Mouse (Mus musculus): ENCODE results near the gene Hist1h2ae. TPM values are rescaled to one million over a fixed set of nuclear protein-coding genes. Genes with fewer than 3 reads are reported as not detected.
"Not testable (repeated sequence)": the region's sequence is repeated elsewhere in the genome, so short reads cannot be mapped to it uniquely, and the experiment has no call there.

Hist1h2ae gene
- polyA plus RNA-seq, 1 experiment from 2014 or later, result 109 TPM

GRCm38 (mm10) chr13:23555839-23556416, 15.1 kb downstream of the Hist1h2ae start:
- ATAC-seq, result peak; percentile 55
- no peaks in the 10 kb centered on the region for H3K27me3 ChIP-seq (replicated peaks)

GRCm38 (mm10) chr13:23554925-23555838, 15.8 kb downstream of the Hist1h2ae start:
- Histone ChIP-seq H3K4me1 (peaks cover 52% of the 10 kb centered on the region), H3K9ac (peak overlapping the region; percentile 90), H3K27ac (peak overlapping the region; percentile 99), H3K27me3 (replicated peaks) (no peaks in the 10 kb centered on the region), H3K4me3 (peak overlapping the region; percentile 60), H3K36me3 (no peaks in the 10 kb centered on the region), H3K9me3 (replicated peaks) (no peaks in the 10 kb centered on the region), H3K4me2 (peak overlapping the region; percentile 79)
- peak; percentile 79 for ATAC-seq
- 1% methylated on average over 54 of the region's 54 CpGs for WGBS (ENCODE audit: insufficient replicate concordance)

More at GRCm38 (mm10) chr13:23555839-23556416, 15.1 kb downstream of the Hist1h2ae start:
- no peaks in the 10 kb centered on the region for H3K36me3 ChIP-seq
- 1% methylated on average over 18 of the region's 18 CpGs for WGBS (ENCODE audit: insufficient replicate concordance)
- peak overlapping the region; percentile 79 for H3K4me2 ChIP-seq
- H3K9ac ChIP-seq, result peak overlapping the region; percentile 90
- peaks cover 53% of the 10 kb centered on the region for H3K4me1 ChIP-seq
- H3K9me3 ChIP-seq (replicated peaks), result no peaks in the 10 kb centered on the region
- H3K4me3 ChIP-seq, result peak overlapping the region; percentile 60
- peak overlapping the region; percentile 99 for H3K27ac ChIP-seq

- Histone ChIP-seq H3K9me3 (replicated peaks) (no peaks in the 10 kb centered on the region), H3K27me3 (replicated peaks) (no peaks in the 10 kb centered on the region)
These were observed 16.6 kb downstream of the Hist1h2ae start for GRCm38 (mm10) chr13:23554393-23554792.

GRCm38 (mm10) chr13:23552962-23553361, 18.1 kb downstream of the Hist1h2ae start, which contains the start of gene Hist1h1d:
Hist1h1d (plus strand) TSS chr13:23553262.
- Histone ChIP-seq H3K4me3 (no peak within 1 kb of the TSS), H3K9me3 (replicated peaks) (no peaks in the 10 kb centered on the region), H3K4me2 (peak within 1 kb of the TSS; percentile 79), H3K4me1 (peaks cover 70% of the 10 kb centered on the region), H3K36me3 (no peaks in the 10 kb centered on the region), H3K9ac (peak within 1 kb of the TSS; percentile 90), H3K27ac (peak within 1 kb of the TSS; percentile 99), H3K27me3 (replicated peaks) (no peaks in the 10 kb centered on the region)
- no peak for ATAC-seq

More at GRCm38 (mm10) chr13:23554393-23554792, 16.6 kb downstream of the Hist1h2ae start:
- peak overlapping the region; percentile 99 for H3K27ac ChIP-seq
- no peak for ATAC-seq
- H3K9ac ChIP-seq, result peak overlapping the region; percentile 90
- no peaks in the 10 kb centered on the region for H3K36me3 ChIP-seq
- peaks cover 59% of the 10 kb centered on the region for H3K4me1 ChIP-seq
- H3K4me2 ChIP-seq, result peak overlapping the region; percentile 79
- peak overlapping the region; percentile 60 for H3K4me3 ChIP-seq
- 17% methylated on average over 9 of the region's 9 CpGs for WGBS (ENCODE audit: insufficient replicate concordance)

- H3K9me3 ChIP-seq (replicated peaks), result no peaks in the 10 kb centered on the region
- H3K4me2 ChIP-seq, result peak overlapping the region; percentile 71
- peaks cover 67% of the 10 kb centered on the region for H3K4me1 ChIP-seq
- H3K27ac ChIP-seq, result peak overlapping the region; percentile 99
- peak overlapping the region; percentile 56 for H3K4me3 ChIP-seq
- WGBS (ENCODE audit: insufficient replicate concordance), result 34% methylated on average over 8 of the region's 8 CpGs
- H3K27me3 ChIP-seq (replicated peaks), result no peaks in the 10 kb centered on the region
- no peak for ATAC-seq
- H3K9ac ChIP-seq, result peak overlapping the region; percentile 78
- no peaks in the 10 kb centered on the region for H3K36me3 ChIP-seq
These were observed 18.8 kb downstream of the Hist1h2ae start for GRCm38 (mm10) chr13:23551931-23552914.

- H3K27me3 ChIP-seq (replicated peaks); H3K9me3 ChIP-seq (replicated peaks); H3K36me3 ChIP-seq: not testable (repeated sequence)
- under 1% methylated on average over 47 of the region's 47 CpGs for WGBS (ENCODE audit: insufficient replicate concordance)
- ATAC-seq, result peak; percentile 71
- Histone ChIP-seq H3K27ac (peak within 1 kb of the TSS; percentile 99), H3K4me2 (peak within 1 kb of the TSS; percentile 71), H3K9ac (peak within 1 kb of the TSS; percentile 78), H3K4me1 (peaks cover 67% of the 10 kb centered on the region), H3K4me3 (peak within 1 kb of the TSS; percentile 56)
These were observed 19.7 kb downstream of the Hist1h2ae start, which contains the start of gene Hist1h4f for GRCm38 (mm10) chr13:23551146-23551834. Hist1h4f (minus strand) TSS chr13:23551648.

- H3K4me3 ChIP-seq, result peak overlapping the region; percentile 56
- H3K9me3 ChIP-seq (replicated peaks), result no peaks in the 10 kb centered on the region
- WGBS (ENCODE audit: insufficient replicate concordance), result 4% methylated on average over 3 of the region's 3 CpGs
- peaks cover 65% of the 10 kb centered on the region for H3K4me1 ChIP-seq
- peak overlapping the region; percentile 78 for H3K9ac ChIP-seq
- H3K27ac ChIP-seq, result peak overlapping the region; percentile 99
- ATAC-seq, result peak; percentile 1; the same call in 1 of the 2 replicates
- peak overlapping the region; percentile 71 for H3K4me2 ChIP-seq
- H3K36me3 ChIP-seq, result no peaks in the 10 kb centered on the region
- no peaks in the 10 kb centered on the region for H3K27me3 ChIP-seq (replicated peaks)
These were observed 20.3 kb downstream of the Hist1h2ae start for GRCm38 (mm10) chr13:23550761-23551145.

GRCm38 (mm10) chr13:23546694-23547093, 24.3 kb downstream of the Hist1h2ae start:
- no peak overlapping the region for H3K4me3 ChIP-seq
- H3K9ac ChIP-seq, result peak overlapping the region; percentile 7
- no peak for ATAC-seq
- peak overlapping the region; percentile 53; the same call in 1 of the 2 replicates for H3K4me2 ChIP-seq
- WGBS (ENCODE audit: insufficient replicate concordance), result 69% methylated on average over 5 of the region's 5 CpGs
- no peaks in the 10 kb centered on the region for H3K27me3 ChIP-seq (replicated peaks)
- no peaks in the 10 kb centered on the region for H3K36me3 ChIP-seq
- H3K9me3 ChIP-seq (replicated peaks), result no peaks in the 10 kb centered on the region
- H3K4me1 ChIP-seq, result peaks cover 36% of the 10 kb centered on the region
- peak overlapping the region; percentile 80 for H3K27ac ChIP-seq

GRCm38 (mm10) chr13:23544787-23545120, 26.3 kb downstream of the Hist1h2ae start:
- WGBS (ENCODE audit: insufficient replicate concordance), result 0% methylated on average over 11 of the region's 14 CpGs
- H3K4me2 ChIP-seq, result peak overlapping the region; percentile 76
- H3K9me3 ChIP-seq (replicated peaks); ATAC-seq; H3K27me3 ChIP-seq (replicated peaks); H3K36me3 ChIP-seq: not testable (repeated sequence)
- H3K4me1 ChIP-seq, result peaks cover 34% of the 10 kb centered on the region
- peak overlapping the region; percentile 73 for H3K9ac ChIP-seq
- peak overlapping the region; percentile 54 for H3K4me3 ChIP-seq
- peak overlapping the region; percentile 98 for H3K27ac ChIP-seq

GRCm38 (mm10) chr13:23543965-23544786, 26.8 kb downstream of the Hist1h2ae start, which contains the start of gene Hist1h3f:
Hist1h3f (plus strand) TSS chr13:23544052.
- peak within 1 kb of the TSS; percentile 62 for H3K4me3 ChIP-seq
- H3K36me3 ChIP-seq, result no peaks in the 10 kb centered on the region
- no peaks in the 10 kb centered on the region for H3K9me3 ChIP-seq (replicated peaks)
- WGBS (ENCODE audit: insufficient replicate concordance), result under 1% methylated on average over 32 of the region's 45 CpGs
- peak; percentile 78 for ATAC-seq
- H3K4me1 ChIP-seq, result peaks cover 28% of the 10 kb centered on the region
- H3K9ac ChIP-seq, result peak within 1 kb of the TSS; percentile 84
- no peaks in the 10 kb centered on the region for H3K27me3 ChIP-seq (replicated peaks)
- H3K4me2 ChIP-seq, result peak within 1 kb of the TSS; percentile 76
- peak within 1 kb of the TSS; percentile 98 for H3K27ac ChIP-seq
